Mouse (Mus musculus) spleen, postnatal 0 days (tissue): ENCODE data around the gene Dync1li1. TPM values are rescaled to one million over a fixed set of nuclear protein-coding genes. Genes with fewer than 3 reads are reported as not detected.

Source experiments
- polyA plus RNA-seq: library from polyadenylated mRNA; unstranded; fragments of >200 nt; fragmentation: Nextera tagmentation; extraction: Ambion mirVana; gene quantifications from 2 replicates; pipeline ENCODE4 v1.2.1, GENCODE M21; 2015

Gene Dync1li1
- polyA plus RNA-seq: 28.4 and 30.7 TPM in 2 replicates

GRCm38 (mm10) chr9:114688252-114688952 is at the start of gene Dync1li1:
Gene Dync1li1 (plus strand): TSS chr9:114688790.

GRCm38 (mm10) chr9:114639839-114640646 is 48.5 kb upstream of the Dync1li1 start, which contains the start of gene Cnot10:
Gene Cnot10 (minus strand): TSS chr9:114640184.

GRCm38 (mm10) chr9:114731011-114731755 is 42.6 kb downstream of the Dync1li1 start, which contains the start of gene Cmtm6:
Gene Cmtm6 (plus strand): TSS chr9:114731116.

Other genes starting within 250 kb of the Dync1li1 start
- gene Ccr4, start 183.9 kb upstream of the Dync1li1 start, polyA plus RNA-seq: not detected in 2 replicates
- 0.17 TPM in 1 of 2 replicates, not detected in the other for gene C130032M10Rik, start 173.1 kb upstream of the Dync1li1 start, polyA plus RNA-seq
- 0.02 and 0.07 TPM in 2 replicates for gene Trim71, start 124.4 kb upstream of the Dync1li1 start, polyA plus RNA-seq
- 28.5 and 32.2 TPM in 2 replicates for gene Cnot10, start 48.6 kb upstream of the Dync1li1 start, polyA plus RNA-seq
- 29.6 and 38.8 TPM in 2 replicates for gene Cmtm6, start 42.3 kb downstream of the Dync1li1 start, polyA plus RNA-seq
- gene Cmtm7, start 93.1 kb downstream of the Dync1li1 start, polyA plus RNA-seq: 112 and 167 TPM in 2 replicates
- 8.5 and 10.4 TPM in 2 replicates for gene Cmtm8, start 155.4 kb downstream of the Dync1li1 start, polyA plus RNA-seq
- gene Gpd1l, start 245.2 kb downstream of the Dync1li1 start, polyA plus RNA-seq: 8.7 and 12.3 TPM in 2 replicates